Mouse (Mus musculus) midbrain, postnatal 0 days (tissue): Measurements from ENCODE around the gene Lrrc75a. TPM values are rescaled to one million over a fixed set of nuclear protein-coding genes. Genes with fewer than 3 reads are reported as not detected.

ENCODE experiments used
- ATAC-seq: fragments of 200-750 bp; cut with Nextera tagmentation; 2 replicates; pipeline ENCODE4 v1.8.0; 2017; ENCODE audit warnings: moderate number of reproducible peaks, mild to moderate bottlenecking, moderate TSS enrichment, moderate library complexity; ENCODE audit not compliant: low FRiP score
- DNase-seq: peaks from one replicate; pipeline ENCODE4 v3.0.0-alpha.2; 2015; ENCODE audit warnings: low spot score
- H3K27ac ChIP-seq: fragments of 300-500 bp; sonication (generic); 2 replicates; pipeline ENCODE4 v1.5.1; 2014; ENCODE audit warnings: low read depth, mild to moderate bottlenecking, low read length, mixed read lengths
- H3K27me3 ChIP-seq: fragments of 300-500 bp; sonication (generic); 2 replicates; pipeline ENCODE4 v1.6.1; 2014; ENCODE audit warnings: low read length, control low read depth, mixed read lengths; ENCODE audit not compliant: insufficient read depth
- H3K36me3 ChIP-seq: fragments of 300-500 bp; sonication (generic); 2 replicates; pipeline ENCODE4 v1.6.1; 2014; ENCODE audit warnings: low read length, control low read depth, mixed read lengths; ENCODE audit not compliant: insufficient read depth
- H3K4me1 ChIP-seq: fragments of 300-500 bp; sonication (generic); 2 replicates; pipeline ENCODE4 v1.6.1; 2014; ENCODE audit warnings: mild to moderate bottlenecking, control low read depth, antibody characterized with exemption, low read length, mixed read lengths; ENCODE audit not compliant: insufficient read depth
- H3K4me2 ChIP-seq: fragments of 300-500 bp; sonication (generic); 2 replicates; pipeline ENCODE4 v1.6.1; 2014; ENCODE audit warnings: low read depth, mild to moderate bottlenecking, low read length, mixed read lengths; ENCODE audit not compliant: poor library complexity, severe bottlenecking
- H3K4me3 ChIP-seq: fragments of 300-500 bp; sonication (generic); 2 replicates; pipeline ENCODE4 v1.5.1; 2014; ENCODE audit warnings: low read depth, mild to moderate bottlenecking, low read length, moderate library complexity
- H3K9ac ChIP-seq: fragments of 300-500 bp; sonication (generic); replicated peaks from 2 replicates; pipeline ENCODE4 v1.6.1; 2014; ENCODE audit warnings: mild to moderate bottlenecking, low read length, moderate library complexity, mixed read lengths; ENCODE audit not compliant: poor library complexity, severe bottlenecking
- H3K9me3 ChIP-seq: fragments of 300-500 bp; sonication (generic); 2 replicates; pipeline ENCODE4 v1.6.1; 2016; ENCODE audit warnings: low read length, control low read depth
- CTCF ChIP-seq: IDR thresholded peaks from 2 replicates; pipeline ENCODE4 v1.5.1; 2016; ENCODE audit warnings: antibody characterized with exemption, mild to moderate bottlenecking
- WGBS: fragments of 180-500 bp; shearing (Covaris S2); extraction: QIAGEN DNeasy Blood & Tissue Kit; methylation state at CpG from one replicate; pipeline ENCODE4 v1.1.7; 2014; 5-methylcytosine and 5-hydroxymethylcytosine counted together
- polyA plus RNA-seq: library from polyadenylated mRNA; unstranded; fragments of >200 nt; fragmentation: Nextera tagmentation; extraction: Ambion mirVana; gene quantifications from 2 replicates; pipeline ENCODE4 v1.2.1, GENCODE M21; 2015
- total RNA-seq: library from RNA; depleted of rRNA; stranded (reverse); fragments of >200 nt; gene quantifications from 2 replicates; pipeline ENCODE4 v1.2.3, GENCODE M21; 2014

The Lrrc75a gene
- total and polyA plus RNA-seq, 2 experiments from 2014 or later, result 7.4 to 25.9 TPM

- WGBS, result 87% methylated on average over 10 of the region's 10 CpGs
- TF ChIP-seq CTCF, result no peak
- Histone ChIP-seq H3K27me3 (no peaks in the 10 kb centered on the region), H3K4me3 (no peak overlapping the region), H3K4me1 (peaks cover 26% of the 10 kb centered on the region), H3K9ac (no peak overlapping the region), H3K9me3 (no peaks in the 10 kb centered on the region), H3K4me2 (no peak overlapping the region), H3K36me3 (no peaks in the 10 kb centered on the region), H3K27ac (no peak overlapping the region)
- DNase-seq (no peak), ATAC-seq (no peak)
Observed at GRCm38 (mm10) chr11:62643681-62644363, 4.5 kb downstream of the Lrrc75a start.

- peak; percentile 66 for DNase-seq
- Histone ChIP-seq H3K4me1 (peaks cover 26% of the 10 kb centered on the region), H3K27me3 (no peaks in the 10 kb centered on the region), H3K4me2 (no peak overlapping the region), H3K9ac (no peak overlapping the region), H3K4me3 (no peak overlapping the region), H3K27ac (0 out of 2 replicates have a peak overlapping the region, but pooled peaks have one; percentile 32), H3K9me3 (no peaks in the 10 kb centered on the region), H3K36me3 (no peaks in the 10 kb centered on the region)
- WGBS, result 56% methylated on average over 8 of the region's 8 CpGs
- ATAC-seq, result no peak
- no peak for TF ChIP-seq CTCF
Observed at GRCm38 (mm10) chr11:62643011-62643631, 5.2 kb downstream of the Lrrc75a start.

GRCm38 (mm10) chr11:62642023-62642844, 6.1 kb downstream of the Lrrc75a start:
- 63% methylated on average over 11 of the region's 11 CpGs for WGBS
- Histone ChIP-seq H3K27ac (no peak overlapping the region), H3K4me1 (peaks cover 26% of the 10 kb centered on the region), H3K36me3 (no peaks in the 10 kb centered on the region), H3K27me3 (no peaks in the 10 kb centered on the region), H3K9me3 (no peaks in the 10 kb centered on the region), H3K4me3 (no peak overlapping the region), H3K9ac (0 out of 2 replicates have a peak overlapping the region, but pooled peaks have one; percentile 19), H3K4me2 (no peak overlapping the region)
- no peak for ATAC-seq
- DNase-seq, result no peak
- TF ChIP-seq CTCF, result no peak

- Histone ChIP-seq H3K36me3 (no peaks in the 10 kb centered on the region), H3K27ac (no peak overlapping the region), H3K9ac (no peak overlapping the region), H3K4me1 (peaks cover 15% of the 10 kb centered on the region), H3K27me3 (no peaks in the 10 kb centered on the region), H3K4me2 (no peak overlapping the region), H3K4me3 (no peak overlapping the region), H3K9me3 (no peaks in the 10 kb centered on the region)
- ATAC-seq (no peak), DNase-seq (no peak)
- no peak for TF ChIP-seq CTCF
- 75% methylated on average over 3 of the region's 3 CpGs for WGBS
Observed at GRCm38 (mm10) chr11:62640378-62640777, 7.9 kb downstream of the Lrrc75a start.

- Histone ChIP-seq H3K4me2 (no peak overlapping the region), H3K4me3 (no peak overlapping the region), H3K9ac (no peak overlapping the region), H3K27me3 (no peaks in the 10 kb centered on the region), H3K27ac (no peak overlapping the region), H3K36me3 (no peaks in the 10 kb centered on the region), H3K4me1 (peaks cover 5% of the 10 kb centered on the region; the same call in 1 of the 2 replicates), H3K9me3 (no peaks in the 10 kb centered on the region)
- ATAC-seq (no peak), DNase-seq (no peak)
- 92% methylated on average over 4 of the region's 4 CpGs for WGBS
- TF ChIP-seq CTCF, result no peak
Observed at GRCm38 (mm10) chr11:62638402-62638801, 9.9 kb downstream of the Lrrc75a start.
